Mouse (Mus musculus): ENCODE results near the gene Rabgef1.

DNA sequence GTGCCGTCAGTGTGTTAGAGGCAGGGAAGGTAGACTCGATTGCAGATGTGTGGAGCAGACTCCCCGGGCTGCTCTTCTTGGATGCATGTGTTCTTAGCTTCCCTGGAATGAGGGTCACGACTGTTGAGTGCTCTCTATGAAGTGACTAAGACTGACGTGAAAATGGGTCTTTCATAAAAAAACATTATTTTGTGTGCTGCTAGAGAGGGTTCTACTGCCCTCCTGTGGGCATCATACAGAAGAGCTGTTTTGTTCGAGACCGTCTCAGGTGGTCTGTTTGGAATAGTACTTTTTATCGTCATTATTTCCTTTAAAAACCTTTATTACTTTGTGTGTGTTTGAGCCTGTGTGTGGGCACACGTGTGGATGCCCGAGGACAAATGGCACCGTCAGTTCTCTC lies 91.9 kb downstream of the Rabgef1 start:
- TF ChIP-seq CTCF (IDR thresholded peaks at IDR 0.05; ENCODE audit: low read depth) (peak; percentile 39), EP300 (IDR thresholded peaks at IDR 0.05; ENCODE audit: low read depth) (no peak)

Data from liver, postnatal 0 days (tissue).